Mouse (Mus musculus): Measurements from ENCODE around the gene Ficd. TPM values are rescaled to one million over a fixed set of nuclear protein-coding genes. Genes with fewer than 3 reads are reported as not detected.

Gene Ficd
- total RNA-seq (2023): 1 to 10 TPM; 4.0 to 4.5 TPM

GRCm38 (mm10) chr5:113735345-113736112, at the start of gene Ficd:
Gene Ficd, plus strand, starts transcription at chr5:113735803.

GRCm38 (mm10) chr5:113724446-113724845, 11.2 kb upstream of the Ficd start, which contains the start of gene 1700069L16Rik:
Gene 1700069L16Rik, minus strand, starts transcription at chr5:113724772.

GRCm38 (mm10) chr5:113772450-113772895, 36.9 kb downstream of the Ficd start, which contains the start of the genes Sart3 and Iscu:
Gene Sart3, minus strand, starts transcription at chr5:113772510.
Gene Iscu, plus strand, starts transcription at chr5:113772748.

Other genes with a start within 250 kb of the Ficd start
- gene Wscd2, start 245.5 kb upstream of the Ficd start, total RNA-seq (2023): not detected
- gene Cmklr1, start 85.4 kb upstream of the Ficd start, total RNA-seq (2023): 1 to 10 TPM; 1.2 to 1.4 TPM
- not detected for gene 1700069L16Rik, start 11.0 kb upstream of the Ficd start, total RNA-seq (2023)
- 10 to 100 TPM; 34.8 to 37.0 TPM for gene Sart3, start 36.7 kb downstream of the Ficd start, total RNA-seq (2023)
- 10 to 100 TPM; 81.5 to 87.7 TPM for gene Iscu, start 36.9 kb downstream of the Ficd start, total RNA-seq (2023)
- gene Tmem119, start 64.7 kb downstream of the Ficd start, total RNA-seq (2023): 1 to 10 TPM; 2.1 to 2.5 TPM
- 100 to 1,000 TPM; 382 to 467 TPM for gene Selplg, start 96.8 kb downstream of the Ficd start, total RNA-seq (2023)
- 100 to 1,000 TPM in 1 of 2 experiments, 10 to 100 TPM in 1; 96.1 to 108 TPM for gene Coro1c, start 173.0 kb downstream of the Ficd start, total RNA-seq (2023)

Measured in neutrophil, adult 83 days (primary cell).